Mouse (Mus musculus) heart, postnatal 36 days (tissue): ENCODE data around the gene Ndufs6. TPM values are rescaled to one million over a fixed set of nuclear protein-coding genes. Genes with fewer than 3 reads are reported as not detected.

Experiments used
- DNase-seq, 2 experiments: peaks; one replicate each; pipeline ENCODE4 v3.0.0; 2021 to 2022
- intact Hi-C: fragments of 180-260 bp; cut with DNase I; formaldehyde crosslinking; loops from one replicate; pipeline ENCODE4 v1.15.1; 2025
- total RNA-seq, 2 experiments: library from RNA; stranded (reverse); gene quantifications; 2 replicates each; pipeline ENCODE4 v1.2.3; 2021

Gene Ndufs6
- total RNA-seq, 2 experiments from 2014 or later: 1,205 to 1,240 TPM

DNA sequence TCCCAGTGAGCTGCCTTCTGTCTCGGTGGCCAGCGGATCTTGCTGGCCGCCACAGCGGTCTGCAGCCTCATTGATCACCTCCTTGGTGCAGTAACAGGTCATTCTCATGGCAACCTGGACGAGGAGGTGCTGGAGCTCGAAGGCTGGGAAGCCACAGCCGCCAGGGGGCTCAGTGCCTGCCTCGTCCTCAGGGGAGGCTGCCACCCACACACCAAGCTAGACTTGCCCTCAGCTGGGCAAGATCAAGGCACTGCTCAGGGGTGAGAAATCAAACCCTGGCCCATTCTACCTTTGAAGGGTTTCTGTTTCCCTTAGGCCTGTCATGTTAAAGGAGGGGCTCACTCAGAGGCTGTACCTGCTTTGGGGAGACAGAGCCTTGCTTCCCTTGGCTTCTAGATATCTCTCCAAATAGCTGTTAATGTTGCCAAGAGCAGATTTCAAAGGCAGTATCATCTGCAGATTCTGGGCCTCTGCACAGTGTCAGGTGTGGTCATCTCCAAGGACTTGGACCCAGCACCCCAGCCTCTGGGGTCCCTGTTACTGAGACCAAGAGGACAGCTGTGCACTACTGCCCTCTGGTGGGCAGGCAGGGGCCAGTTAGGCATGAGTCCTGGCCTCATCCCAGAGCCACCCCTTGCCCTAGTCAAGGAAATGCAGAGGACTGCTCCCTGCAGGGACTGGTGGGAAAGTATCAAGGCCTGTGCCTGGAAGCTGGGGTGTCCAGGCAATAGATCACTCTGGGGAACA, 18.0 kb downstream of the Ndufs6 start:
- intact Hi-C loops: loop anchor here (5.0 kb wide), 2 partner anchors 53 to 223 kb away; no protein-coding TSS in a partner anchor
- DNase-seq: peak; percentile 49 to 61

DNA sequence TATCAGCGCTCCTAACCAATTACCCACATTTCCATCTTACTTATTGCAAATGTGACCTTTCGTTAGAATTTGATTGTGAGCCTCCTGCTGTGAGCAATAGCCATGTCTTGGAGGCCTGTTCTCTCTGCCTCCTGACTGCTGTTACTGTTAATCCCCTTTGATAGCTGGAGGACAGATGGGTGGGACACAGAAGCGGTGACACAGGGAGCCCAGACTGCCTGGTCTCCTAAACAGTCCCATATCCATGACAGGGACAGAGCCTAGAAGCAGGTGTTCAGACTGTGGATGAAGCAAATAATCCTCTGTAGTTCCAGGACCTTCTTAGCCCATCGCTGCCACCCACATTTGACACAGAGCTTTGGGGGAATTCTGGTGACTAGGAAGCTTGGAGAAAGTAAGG, 21.9 kb downstream of the Ndufs6 start:
- no peak for DNase-seq
- intact Hi-C loops: loop anchor here (5.0 kb wide), 1 partner anchor 144 kb away; no protein-coding TSS in a partner anchor

DNA sequence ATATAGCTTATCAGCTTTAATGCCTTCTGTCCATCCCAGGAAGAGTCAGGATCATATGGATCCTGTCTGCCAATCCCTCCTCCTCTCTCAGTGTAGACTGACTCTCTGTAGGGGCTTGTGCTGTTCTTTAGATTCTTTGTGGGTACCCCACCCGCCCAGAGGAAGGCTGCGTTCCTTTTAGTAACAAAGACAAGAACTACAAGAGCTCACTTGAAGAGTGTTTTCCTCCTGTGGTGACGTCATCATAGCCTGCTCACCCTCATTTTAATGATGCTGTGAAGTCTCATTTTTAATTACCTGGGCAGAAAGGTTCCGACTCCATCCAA, 22.3 kb downstream of the Ndufs6 start:
- intact Hi-C loops: loop anchor here (5.0 kb wide), 1 partner anchor 144 kb away; no protein-coding TSS in a partner anchor
- no peak for DNase-seq

GRCm38 (mm10) chr13:73305398-73306084, 22.8 kb downstream of the Ndufs6 start:
- no peak for DNase-seq
- intact Hi-C loops: loop anchor here (5.0 kb wide), 1 partner anchor 143 kb away; no protein-coding TSS in a partner anchor

DNA sequence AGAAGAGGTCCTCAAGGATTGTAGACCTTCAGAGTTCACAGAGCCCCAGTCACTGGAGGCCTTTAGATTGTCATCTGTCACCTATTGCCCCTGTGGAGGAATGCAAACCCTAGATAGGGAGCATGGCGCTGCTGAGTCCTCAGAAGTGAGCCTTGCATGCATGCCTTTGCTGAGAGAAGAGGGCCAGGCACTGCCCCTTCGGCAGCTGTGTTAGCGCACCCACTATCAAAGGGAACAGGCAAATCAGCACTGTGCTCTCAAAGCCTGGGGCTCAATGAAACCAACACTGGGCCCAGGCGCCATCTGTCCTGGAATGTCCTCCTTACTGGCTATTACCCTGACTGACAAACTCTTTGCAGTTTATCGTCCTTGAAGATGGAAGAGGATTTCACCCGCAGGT, 23.6 kb downstream of the Ndufs6 start:
- no peak for DNase-seq
- intact Hi-C loops: loop anchor here (5.0 kb wide), 1 partner anchor 142 kb away; no protein-coding TSS in a partner anchor

DNA sequence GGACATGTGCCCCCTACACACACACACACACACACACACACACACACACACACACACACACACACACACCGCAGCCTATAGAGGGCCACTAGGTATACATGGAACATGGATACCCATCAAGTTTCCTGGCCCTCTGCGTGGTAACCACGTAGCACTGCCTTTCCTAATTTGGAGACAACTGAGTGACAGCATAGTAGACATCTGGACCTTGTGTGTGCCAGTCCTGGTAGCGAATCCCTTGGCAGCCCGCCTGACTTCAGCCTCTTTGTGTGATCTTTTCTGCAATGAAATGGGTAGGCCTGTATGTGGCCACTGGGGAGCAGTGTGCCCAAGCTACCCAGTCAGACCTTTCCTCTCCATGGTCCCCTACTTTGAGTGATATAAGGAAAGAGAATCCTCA, 29.0 kb downstream of the Ndufs6 start:
- no peak for DNase-seq
- intact Hi-C loops: no loop called here

DNA sequence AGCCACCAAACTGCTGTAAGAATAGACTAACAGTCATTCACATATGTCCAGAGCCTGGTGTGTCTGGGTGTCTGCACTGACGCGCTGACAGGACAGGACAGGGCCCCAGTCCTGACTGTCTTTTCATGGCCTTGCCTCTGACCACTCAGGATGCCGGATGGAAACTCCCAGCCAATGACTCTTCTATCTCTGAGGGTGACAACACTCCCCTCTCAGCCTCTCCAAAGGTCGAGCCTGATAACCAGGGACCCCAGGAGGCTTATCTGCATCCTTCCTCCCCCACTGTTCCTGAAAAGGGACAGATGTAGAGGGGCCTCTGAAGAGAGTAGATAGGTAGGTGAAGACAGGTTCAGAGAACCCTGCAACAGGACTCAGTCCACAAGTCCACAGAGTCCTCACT, 29.6 kb downstream of the Ndufs6 start:
- DNase-seq: no peak
- intact Hi-C loops: no loop called here

- intact Hi-C loops: no loop called here
- no peak for DNase-seq
These were observed 37.2 kb downstream of the Ndufs6 start for GRCm38 (mm10) chr13:73291102-73291501.

GRCm38 (mm10) chr13:73290206-73290605, 38.1 kb downstream of the Ndufs6 start:
- DNase-seq: peak; percentile 36 to 53
- intact Hi-C loops: no loop called here

DNA sequence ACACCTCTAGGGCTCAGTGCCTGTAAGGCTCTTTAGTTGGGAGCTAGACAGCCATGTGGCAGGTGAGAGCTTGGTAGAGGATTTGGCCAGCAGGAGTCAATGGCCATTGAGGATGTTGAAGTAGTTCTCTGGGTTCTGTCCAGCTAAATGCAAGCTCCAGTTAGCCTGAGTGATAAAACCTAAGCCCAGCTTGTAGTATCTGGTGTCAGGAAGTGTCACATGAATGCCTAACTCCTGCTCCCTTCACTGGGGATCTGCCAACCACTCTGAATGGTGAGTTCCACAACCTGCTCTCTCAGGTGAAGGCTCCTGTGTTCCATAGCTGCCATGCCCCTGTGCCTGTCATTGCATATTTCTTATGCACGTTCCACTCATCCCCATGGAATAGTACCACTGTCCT, 44.8 kb downstream of the Ndufs6 start:
- no peak for DNase-seq
- intact Hi-C loops: no loop called here

GRCm38 (mm10) chr13:73282407-73282806, 45.9 kb downstream of the Ndufs6 start:
- intact Hi-C loops: no loop called here
- no peak for DNase-seq

GRCm38 (mm10) chr13:73279196-73279595, 49.1 kb downstream of the Ndufs6 start:
- DNase-seq: no peak
- intact Hi-C loops: no loop called here

DNA sequence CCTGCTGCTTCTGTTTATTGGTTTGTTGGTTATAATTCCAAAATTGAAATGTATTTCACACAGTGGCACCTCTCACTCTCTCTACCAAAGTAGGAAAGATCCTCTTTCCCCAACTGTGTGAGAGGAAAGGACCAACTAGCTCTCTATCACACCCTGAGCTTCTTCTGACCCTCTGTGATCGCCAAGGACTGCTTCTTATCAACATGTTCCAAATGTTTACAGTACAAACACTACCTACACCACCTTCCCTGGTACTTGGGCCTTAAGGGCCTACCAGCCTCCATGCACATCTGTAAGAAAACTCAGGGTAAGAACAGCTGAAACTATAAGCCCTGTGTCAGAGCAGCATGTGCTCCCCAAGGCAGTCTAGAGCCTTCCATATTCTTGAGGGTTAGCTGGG, 50.5 kb downstream of the Ndufs6 start:
- DNase-seq: no peak
- intact Hi-C loops: no loop called here

DNA sequence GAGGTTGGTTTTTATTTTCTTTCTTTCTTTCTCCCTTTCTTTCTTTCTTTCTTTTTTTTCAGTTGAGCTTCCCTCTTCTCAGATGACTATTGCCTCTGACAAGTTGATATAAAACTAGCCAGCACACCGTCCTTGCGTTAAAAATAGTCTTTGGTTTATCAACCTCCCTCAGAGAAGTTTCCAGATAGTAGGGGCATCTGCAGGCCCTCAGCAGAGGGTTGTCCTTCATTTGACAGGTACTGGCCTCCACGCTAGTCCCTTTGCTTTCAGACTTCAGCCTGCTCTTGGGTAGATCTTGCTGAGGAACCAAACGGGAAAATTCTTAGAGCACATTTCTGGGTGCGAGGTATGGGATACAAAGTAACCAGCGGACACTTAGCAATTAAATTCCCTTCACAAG, 51.0 kb downstream of the Ndufs6 start:
- intact Hi-C loops: no loop called here
- DNase-seq: no peak

DNA sequence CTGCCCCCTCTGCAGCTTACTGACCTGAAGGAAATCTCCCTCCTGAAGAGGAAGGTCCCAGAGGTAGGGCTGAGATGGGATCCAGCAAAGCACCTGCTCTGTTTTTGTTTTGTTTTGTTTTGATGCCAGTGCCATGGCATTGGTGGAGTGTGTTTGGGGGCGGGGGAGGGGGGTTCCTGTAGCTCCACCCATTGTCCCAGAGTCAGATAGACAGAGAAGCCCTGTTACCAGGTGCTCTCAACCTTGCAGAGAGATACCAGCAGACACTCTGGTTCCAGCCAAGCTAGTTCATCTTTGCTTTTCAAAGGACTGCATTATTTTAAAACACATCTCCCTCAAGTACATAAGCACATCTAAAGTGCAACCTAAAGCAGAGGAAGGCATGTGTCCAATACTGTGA, 54.8 kb downstream of the Ndufs6 start:
- no peak for DNase-seq
- intact Hi-C loops: no loop called here

DNA sequence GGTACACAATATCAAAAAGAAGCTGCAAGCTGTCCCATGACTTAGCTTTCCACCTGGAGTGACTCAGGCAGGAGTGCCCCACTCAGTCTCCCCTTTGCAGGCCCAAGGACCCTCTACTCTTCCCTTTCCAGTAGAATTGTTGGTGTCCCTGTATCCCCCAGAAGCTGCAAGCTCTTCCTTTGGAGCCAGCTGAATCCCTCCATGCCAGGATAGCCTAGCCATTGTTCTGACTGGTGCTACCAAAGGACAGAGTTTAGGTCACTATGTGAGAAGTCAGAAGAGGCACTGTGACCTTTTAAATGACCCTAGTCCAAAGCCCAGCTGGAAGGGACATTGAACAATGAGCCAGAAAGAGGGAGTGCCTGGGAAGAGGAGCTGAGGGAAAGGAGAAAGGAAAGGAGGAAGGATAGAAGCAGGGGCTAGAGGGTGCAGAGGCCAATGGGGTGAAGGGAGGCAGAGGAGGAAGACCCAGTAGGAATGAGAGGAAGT, 55.5 kb downstream of the Ndufs6 start:
- DNase-seq: no peak
- intact Hi-C loops: no loop called here

DNA sequence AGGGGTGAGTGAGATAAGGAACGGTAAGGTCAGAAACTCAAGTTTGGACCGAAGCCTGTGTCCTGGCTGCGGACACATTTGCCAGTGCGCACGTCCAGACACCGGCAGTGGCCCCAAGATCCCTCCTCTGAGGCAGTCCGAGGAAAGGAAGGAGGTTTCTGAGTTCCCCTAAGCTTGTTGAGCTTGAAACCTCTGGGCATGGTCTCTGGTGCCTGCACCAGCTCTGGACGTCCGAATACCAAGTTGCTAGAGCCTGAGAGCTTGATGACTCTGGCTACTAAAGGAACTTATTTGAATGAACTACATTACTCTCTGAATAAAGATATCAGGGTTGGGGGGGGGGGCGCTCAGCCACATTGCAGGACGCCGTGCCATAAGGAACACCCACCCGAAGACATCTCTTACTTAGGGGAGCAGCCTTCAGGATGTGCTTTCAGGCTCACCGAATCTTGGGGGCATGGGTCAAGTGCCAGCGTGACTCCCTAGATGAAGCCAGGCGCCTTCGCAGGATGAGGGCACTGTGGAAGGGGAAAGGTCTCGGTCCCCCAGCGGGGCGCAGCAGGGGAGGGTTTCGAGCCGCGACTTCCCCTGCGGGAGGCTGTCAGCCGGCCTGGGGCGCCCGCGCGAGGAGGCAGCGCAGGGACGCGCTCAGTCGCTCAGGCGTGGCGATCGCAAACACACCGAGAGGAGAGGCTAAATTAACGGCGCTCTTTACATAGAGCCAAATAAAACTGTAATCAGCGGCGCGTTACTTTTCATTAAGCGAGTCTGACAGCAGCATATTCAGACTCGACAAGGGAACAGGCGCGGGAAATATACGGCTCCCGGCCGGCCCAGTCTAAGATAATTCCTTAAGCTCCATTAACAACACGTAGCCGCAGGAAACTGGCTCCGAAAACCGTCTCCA, 56.8 kb downstream of the Ndufs6 start:
- DNase-seq: peak; percentile 7 to 40
- intact Hi-C loops: no loop called here

DNA sequence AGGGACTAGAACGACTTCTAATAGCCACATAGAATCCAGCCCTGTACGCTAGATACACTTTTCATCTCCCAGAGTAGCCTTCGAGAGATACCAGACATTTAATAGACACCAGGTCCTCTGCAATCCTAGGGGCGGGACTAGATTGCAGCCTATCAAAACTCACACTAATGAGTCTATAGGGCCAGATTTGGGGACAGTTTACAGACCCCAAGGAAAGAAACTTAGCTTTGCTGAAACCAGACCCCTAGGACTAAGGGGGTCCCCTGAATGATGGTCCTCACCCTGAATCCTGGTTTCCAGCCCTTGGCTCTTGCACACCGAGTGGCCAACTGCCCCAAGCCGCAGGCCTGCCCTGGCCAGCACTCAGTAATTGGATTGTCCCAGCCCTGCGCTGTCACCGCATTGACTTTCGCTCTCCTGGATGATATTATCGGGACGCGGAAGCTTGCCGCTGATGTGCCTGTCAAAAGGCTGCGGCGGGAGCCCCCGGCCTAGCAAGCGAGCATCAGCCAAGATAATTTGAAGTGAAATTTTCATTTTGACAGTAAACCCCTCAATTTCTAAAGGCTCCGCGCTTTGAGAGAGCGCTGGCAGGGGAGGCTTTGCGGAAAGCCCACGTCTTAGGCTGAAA, 57.8 kb downstream of the Ndufs6 start:
- intact Hi-C loops: no loop called here
- peak; percentile 8 to 43 for DNase-seq

DNA sequence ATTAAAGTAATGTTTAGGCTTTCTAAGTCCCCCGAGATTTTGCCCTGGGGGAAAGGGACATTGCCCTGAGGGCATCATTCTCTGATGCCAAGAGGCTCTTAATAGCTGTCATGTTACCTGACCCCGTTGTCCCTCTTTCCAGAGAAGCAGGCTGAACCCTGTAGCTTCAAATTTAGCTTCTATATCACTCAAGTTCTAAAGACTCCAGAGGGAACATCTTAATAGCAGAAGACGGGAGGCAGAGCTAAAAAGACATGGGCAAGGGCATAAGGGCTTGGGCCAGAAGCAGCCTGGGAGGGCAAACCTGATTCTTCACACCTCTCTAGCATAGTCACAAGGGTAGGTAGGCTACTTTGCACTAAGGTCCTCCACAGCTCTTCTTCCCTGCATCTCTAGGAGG, 58.5 kb downstream of the Ndufs6 start:
- no peak for DNase-seq
- intact Hi-C loops: no loop called here
